Mouse (Mus musculus) gastrocnemius, postnatal 4 days (tissue): ENCODE results near the gene Rap1a. TPM values are rescaled to one million over a fixed set of nuclear protein-coding genes. Genes with fewer than 3 reads are reported as not detected.

Source experiments
- DNase-seq, 2 experiments: peaks; one replicate each; pipeline ENCODE4 v3.0.0; 2021 to 2022; ENCODE audit warnings: low spot score in 2 of 2, mixed read lengths in 2 of 2
- total RNA-seq, 2 experiments: library from RNA; stranded (reverse); gene quantifications; 2 replicates each; pipeline ENCODE4 v1.2.3; 2021

Rap1a gene
- total RNA-seq, 2 experiments from 2014 or later, result 129 to 150 TPM

DNA sequence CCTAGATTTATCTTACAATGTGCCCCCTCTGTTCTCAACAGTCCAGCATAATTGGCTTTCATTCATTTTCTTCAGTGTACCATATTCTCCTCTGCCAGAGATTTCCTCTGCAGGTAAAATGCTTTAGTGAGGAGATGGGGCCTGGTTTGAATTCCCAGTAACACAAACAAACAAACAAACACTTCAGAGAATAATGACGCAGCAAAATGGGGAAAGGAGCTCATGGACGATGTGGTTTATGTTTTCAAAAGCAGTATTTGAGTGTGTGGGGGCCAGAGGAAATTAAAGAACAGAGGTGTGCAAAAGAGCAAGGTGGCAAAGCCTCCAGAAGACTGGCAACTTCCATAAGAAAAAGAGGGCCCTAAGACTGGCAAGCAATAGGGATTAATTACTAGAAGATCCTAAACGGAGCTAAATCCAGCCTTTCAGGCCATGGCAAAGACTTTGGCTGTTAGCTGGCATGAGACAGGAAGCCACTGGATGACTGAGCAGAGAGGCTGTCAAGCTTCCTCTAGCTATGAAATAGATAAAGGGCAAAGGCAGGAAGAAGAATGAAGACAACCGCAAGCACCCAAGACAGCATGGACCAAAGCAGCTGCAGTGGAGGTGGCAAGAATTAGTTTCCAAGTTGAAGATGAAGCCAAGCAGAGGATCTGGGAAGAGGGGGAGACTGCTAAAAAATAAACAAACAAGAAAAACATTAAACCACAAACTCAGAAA lies 37.8 kb downstream of the Rap1a start:
- no peak for DNase-seq

DNA sequence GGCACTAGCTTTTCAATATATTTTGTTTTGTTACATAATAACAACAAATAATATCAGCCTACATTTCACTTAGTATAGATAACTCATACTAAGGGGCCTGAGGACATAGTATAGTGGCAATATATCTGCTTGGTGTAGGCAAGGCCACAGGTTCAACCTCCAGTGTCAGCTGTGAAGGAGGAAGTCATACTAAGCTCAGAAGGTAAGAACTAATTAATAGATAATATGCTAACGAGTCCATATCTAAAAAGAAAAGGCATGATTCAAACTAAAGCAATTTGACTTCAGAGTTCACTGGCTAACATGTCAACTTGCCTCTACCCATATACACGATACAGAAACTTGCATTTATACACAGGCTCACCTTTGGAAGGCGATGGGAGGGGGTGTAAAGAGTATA lies 41.1 kb downstream of the Rap1a start:
- DNase-seq, result no peak

DNA sequence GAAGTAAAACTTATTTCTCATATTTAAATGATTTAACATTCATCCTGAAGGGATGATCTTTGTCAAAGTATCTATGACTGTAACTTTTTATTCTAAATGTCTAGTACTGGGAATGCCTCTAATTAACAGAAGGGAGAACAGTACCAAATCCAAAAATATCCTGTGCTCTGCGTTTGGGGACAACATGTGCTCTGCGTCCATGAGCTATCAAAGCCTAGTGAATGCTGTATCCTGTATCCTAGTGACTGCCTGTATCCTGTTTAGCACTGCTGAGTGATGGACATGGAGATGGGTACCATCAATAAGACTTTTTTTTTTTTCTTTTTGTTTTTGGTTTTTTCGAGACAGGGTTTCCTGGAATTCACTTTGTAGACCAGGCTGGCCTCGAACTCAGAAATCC lies 42.5 kb downstream of the Rap1a start:
- no peak for DNase-seq

DNA sequence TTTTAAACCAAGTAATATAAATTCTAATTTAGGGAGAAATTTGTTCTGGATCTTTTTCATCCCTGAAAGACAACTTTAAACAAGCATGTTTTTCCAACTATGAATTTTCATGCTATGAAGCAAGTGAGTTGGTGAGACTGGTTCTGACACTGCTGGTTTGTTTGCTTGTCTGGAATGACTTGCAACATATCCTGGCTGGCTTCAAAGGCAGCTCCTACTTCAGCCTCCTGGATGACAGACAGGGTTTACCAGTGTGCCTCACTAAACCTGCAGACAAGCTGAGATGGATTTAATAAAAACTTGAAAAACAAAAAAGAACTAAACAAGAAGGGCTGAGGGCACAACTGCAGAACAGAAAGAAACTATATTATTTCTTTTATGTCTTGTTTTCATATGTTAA lies 43.0 kb downstream of the Rap1a start:
- DNase-seq, result no peak

DNA sequence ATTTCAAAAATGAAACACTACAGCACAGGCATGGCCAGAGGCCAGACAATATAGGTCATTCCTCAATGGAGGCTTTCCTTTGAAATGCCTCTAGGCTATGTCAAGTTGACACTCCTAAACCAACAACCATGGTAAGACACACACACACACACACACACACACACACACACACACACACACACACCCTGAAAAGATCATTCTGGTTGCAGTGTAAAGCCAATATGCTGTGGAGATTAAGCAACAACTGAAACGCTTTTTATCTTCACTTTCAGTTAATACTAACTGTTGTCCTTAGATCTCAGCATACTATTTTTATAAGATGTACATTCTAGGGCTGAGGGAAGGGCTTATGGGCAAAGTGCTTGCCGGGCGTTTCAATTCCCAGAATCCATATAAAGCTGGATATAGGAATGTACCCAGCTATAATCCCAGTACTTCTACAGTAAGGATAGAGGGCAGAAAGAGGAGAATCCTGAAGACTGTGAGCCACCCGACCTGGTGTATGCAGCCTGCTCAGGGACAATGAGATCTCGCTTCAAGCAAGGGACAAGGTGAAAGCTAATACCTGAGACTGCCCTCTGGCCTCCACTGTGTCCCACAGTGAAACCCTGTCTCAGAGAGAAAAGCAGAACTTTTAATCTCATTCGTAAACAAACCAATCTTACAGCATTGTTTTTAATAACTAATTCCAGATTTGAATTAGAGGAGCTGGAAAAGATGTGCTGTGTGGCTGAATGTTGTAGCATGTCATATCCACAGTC lies 43.6 kb downstream of the Rap1a start:
- DNase-seq, result no peak

DNA sequence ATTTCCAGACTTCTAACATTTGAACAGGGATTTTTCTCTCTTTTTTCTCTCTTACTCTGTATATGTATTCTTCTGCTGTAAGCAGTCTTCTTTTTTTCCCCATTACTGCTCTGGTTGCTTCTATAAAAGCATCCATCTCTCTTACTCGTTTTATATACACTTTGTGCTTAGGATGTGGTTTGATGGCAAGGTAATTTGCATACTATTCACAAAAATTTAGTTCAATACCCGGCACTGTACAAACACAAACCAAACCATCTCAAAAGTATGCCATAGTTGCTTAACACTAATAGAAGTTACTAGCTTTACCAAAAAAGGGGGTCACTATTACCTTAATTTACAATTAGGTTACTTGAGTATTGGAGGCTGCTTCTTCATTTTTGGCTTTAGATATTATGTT lies 44.6 kb downstream of the Rap1a start:
- no peak for DNase-seq

DNA sequence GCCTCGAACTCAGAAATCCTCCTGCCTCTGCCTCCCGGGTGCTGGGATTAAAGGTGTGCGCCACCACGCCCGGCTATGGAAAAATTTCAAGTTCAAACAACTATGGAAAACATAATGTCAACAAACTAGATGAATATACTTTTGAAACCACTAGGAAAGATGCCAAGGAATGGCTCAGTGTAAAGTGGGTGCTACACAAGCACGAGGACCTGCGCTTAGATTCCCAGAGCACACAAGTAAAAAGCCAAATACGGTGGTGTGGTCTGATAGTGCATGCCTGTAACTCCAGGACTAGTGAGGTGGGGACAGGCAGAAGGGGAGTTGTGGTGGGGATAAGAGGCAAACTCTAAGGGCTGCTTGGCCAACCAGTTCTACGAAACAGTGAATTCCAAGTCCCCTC lies 46.0 kb downstream of the Rap1a start:
- DNase-seq, result no peak

DNA sequence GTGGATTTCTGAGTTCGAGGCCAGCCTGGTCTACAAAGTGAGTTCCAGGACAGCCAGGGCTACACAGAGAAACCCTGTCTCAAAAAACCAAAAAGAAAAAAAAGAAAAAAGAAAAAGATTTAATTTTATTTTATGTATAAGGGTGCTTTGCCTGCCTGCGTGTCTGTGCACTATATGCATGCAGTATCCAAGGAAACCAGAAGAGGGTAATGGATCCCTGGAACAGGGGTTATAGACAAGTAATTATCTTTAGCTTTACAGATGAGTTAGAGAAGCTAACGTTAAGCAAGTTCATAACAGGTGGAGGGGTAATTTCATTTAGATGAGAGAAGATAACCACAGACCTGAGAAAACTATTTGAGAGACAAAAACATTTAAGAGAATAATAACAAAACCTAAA lies 47.0 kb downstream of the Rap1a start:
- no peak for DNase-seq

DNA sequence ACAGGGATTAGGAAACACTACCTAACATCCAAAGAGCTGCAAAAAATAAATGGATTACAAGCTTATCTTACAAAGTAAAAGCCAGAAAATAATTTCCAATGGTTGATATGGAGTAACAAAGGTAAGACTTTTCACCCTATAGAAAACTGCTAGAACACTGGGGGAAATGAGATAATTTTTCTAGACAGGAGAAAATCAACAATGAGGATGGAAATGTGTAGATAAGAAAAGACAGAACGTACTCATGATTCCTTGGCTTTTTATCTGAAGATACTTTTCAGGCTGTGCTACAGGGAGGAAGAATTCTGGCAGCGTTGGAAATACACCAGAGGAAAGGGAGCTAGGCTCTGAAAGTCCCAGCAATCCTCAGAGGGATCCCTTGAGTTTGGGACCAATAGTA lies 50.3 kb downstream of the Rap1a start:
- no peak for DNase-seq

DNA sequence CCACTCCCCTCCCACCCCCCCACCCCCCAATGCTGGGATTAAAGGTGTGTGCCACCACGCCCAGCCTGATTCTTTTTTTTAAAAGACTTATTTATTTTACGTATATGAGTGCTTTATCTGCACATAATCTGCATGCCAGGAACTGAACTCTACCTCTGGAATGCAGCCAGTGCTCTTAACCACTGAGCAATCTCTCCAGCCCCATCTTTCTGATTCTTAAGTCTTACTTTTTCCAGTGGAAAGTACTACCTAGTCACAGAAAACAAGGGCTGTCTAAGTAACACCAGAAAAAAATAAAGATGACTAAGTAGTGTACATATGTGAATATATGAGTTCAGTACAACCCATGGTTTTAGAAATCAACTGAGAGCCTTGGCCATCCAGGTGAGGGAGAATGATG lies 54.6 kb downstream of the Rap1a start:
- DNase-seq, result no peak

DNA sequence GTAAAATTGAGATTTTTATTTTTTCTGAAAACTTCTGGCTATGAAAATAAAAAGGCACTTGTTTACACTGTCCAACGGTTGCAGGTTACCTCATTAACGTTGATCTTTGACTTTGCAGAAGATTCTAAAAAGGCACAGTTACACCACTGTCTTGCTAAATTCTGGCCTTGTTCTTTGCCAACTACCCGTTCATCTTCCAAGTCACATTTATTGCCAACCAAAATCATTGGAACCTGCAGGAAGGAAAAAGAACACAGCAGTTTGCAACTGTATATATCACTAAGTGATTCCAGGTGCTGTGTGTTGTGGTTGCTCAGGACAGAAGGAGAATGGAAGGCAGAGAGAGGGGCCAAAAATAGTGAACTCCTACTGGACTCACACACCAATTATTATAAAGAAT lies 63.5 kb downstream of the Rap1a start:
- no peak for DNase-seq

DNA sequence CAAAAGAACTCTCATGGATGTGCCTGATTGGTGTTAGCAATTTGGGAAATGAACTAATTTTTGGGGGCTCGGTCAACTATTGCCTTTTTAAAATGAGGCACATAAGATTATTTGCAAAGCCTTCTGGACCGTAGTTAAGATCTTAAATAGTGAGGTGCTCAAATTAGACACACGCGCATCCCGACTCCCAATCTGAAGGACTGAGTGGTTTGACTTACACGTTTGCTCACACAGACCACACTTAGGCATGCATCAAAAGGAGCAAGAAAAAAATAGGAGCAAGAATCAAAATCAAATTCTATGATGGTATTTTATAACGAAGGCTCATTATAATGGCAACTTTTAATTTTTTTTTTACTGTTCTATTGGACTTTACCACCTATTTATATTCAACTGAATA lies 64.1 kb downstream of the Rap1a start:
- no peak for DNase-seq

DNA sequence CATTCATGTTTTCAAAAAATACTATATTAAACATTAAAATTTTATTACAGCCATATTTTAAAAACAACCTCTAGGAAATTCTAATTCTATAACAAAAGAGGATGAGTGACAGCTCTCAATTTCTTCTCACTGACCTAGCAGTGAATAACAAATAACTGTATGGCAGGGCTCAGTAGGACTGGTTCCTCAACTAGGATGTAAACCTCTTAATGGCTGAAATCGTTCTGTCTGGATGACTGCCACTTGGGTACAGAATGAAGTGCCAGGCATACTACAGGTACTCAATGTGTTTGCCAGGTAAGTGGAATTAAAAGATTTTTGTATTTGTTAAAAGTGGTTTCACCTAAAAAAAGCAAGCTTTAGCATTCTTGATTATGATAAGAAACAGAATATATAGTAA lies 65.0 kb downstream of the Rap1a start:
- DNase-seq, result no peak

DNA sequence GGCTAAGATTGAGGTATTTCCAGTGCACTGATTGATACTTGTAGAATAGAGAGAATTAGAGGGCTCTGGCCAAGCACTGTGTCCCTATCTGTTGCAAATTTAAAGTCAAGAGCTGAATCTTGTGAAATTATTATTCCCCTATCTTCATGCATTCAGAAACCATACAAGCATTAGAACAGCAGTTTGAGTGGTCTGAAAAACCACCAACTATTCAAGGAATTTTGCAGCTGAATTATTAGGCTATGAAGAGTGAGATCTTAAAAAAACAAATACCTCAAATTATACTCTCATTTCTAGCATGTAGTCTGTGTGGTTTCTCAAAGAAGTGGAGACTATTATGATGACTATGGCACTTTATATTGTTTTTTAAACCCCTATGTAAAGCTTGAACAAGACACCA lies 65.9 kb downstream of the Rap1a start:
- DNase-seq, result no peak

DNA sequence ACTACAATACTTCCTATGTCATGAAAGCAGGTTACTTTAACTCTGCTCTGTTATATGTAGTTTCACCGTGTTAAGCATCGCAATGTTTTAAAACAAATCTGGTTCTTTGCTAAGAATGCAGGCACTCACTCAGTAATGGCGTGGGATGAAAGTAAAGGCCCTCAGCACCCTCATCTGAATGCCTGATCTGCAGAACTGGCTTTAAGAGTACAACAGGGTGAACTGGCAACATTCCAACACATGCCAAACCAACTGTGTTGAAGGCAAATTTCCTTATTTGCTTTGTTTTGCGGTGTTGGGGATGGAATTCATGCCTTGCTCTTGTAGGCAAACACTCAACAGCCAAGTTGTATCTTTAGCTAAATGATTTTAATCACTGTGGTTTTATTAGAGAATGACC lies 67.6 kb downstream of the Rap1a start:
- no peak for DNase-seq

DNA sequence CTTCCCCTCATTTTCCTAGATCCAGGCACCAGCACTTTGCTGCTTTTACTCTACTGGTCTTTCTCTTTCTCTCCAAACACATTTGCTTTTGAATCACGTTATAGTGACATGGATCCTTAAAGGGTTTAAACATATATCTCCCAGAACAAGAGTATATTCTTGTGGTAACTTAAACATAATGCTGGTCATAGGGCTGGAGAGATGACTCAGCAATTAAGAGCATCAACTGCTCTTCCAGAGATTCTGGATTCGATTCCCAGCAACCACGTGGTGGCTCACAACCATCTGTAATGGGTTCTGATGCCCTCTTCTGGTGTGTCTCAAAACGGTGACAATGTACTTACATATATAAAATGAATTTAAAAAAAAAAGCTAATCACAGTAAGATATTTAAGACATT lies 68.8 kb downstream of the Rap1a start:
- DNase-seq, result no peak

DNA sequence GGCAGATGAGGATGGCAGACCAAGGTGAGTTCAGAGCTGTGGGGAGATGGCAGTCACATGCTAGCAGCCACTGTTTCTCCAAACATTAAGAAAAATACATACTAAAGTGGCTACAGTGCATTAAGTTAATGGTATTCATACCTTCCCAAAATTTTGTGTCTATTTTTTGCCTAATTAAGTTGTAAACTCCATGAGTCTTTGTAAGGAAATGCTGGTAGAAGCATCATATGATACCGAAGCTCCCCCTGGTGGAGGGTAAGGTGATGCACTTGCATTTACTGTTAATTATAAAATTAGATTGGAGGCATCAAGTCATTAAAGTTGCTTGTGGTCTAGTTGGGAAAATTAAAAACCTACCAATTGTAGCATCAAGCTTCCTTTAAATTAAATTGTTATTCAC lies 75.1 kb downstream of the Rap1a start:
- DNase-seq, result no peak

DNA sequence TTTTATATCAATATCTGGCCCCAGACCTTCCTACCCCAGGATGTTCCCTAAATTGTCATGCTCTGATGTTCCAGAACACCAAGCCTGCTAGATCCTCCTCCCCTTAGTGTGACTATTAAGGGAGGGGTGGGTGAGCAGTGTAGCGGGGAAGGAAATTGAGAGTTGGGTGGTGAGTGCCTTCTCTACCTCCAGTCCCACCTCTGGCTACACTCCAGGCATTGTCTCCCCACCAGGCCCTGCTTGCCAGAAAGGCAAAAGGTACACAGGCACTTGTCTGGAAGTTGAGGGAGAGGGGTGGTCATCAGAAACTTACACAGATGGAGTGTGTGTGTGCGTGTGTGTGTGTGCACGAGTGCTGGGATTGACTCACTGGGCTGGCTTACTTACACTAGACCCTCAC lies 78.6 kb downstream of the Rap1a start:
- no peak for DNase-seq

DNA sequence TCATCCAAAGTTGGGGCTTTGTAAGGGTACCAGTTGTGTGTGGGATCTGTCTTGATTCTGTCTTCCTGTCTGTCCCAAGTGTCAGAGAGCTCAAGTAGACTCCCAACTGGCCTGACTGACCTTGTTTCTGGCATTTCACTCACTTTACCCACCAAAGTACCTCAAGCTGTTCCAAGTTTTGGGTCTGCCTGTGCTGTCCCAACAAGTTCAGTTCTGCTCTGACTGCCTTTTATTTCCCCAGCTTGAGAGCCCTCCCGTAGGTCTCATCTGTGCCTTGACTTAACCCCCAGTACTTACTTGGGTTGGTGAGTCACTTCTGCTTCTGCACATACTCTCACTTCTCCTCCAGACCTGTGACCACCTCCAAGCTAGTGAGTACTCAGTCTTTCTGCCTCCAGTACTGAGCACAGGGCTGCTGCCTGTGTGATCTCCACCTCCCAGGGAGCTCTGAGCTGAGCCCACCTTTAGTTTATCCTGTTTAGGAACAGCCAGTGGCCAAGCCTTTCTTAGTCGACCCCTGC lies 79.4 kb downstream of the Rap1a start:
- no peak for DNase-seq

DNA sequence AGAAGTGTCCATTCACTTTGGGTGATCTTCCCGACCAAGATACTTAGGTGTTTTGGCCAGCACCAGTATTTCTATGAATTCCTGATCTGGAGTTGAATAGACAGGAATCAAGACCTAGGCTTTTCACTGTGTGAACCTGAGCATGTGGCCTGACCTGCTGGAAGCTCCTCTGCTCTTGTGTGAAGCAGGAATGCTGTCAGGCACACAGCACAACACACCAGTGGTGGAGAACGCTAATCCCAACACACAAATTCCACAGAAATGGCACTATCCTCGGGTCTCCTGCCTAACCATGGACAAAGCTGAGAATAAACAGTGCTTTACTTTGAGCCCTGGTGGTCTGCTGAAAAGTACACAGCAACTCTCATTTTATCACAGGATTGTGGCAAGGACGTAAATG lies 80.6 kb downstream of the Rap1a start:
- no peak for DNase-seq

DNA sequence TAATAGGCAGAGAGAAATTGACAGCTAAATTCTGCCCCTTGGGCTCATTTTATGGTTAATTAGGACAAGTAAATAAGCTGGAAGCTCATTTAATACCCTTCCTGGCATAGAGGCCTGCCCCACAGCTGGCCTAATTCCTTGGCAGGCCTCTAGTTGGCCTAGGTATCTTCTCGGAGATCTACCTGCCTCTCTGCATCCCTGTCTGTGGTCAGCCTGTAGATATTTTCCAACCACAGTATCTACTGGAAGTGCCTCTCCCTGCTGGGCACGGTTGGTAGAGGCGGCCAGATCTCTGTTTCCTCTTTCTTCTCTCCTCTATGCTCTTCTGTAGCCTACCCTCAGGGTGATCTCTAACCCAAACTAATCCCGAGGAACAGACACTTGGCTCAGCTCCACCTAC lies 81.2 kb downstream of the Rap1a start:
- no peak for DNase-seq

DNA sequence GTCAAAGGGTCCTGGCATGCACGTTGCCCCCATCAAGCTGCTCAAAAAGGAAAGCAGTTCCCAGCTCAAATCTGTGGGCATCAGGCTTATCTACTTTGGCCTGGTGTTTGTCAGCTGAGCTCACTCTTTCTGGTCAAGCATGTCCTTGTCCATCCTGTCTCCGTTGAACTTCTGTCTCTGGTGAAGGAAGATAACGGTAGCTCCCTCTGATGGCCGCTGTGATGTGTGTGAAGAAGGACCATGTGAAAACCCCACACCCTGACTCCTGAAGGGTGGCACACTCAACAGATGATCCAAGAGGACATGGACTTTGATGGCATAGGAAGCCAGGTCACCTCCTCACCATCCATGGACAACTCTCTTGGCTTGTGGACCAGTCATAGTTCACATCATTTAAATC lies 82.4 kb downstream of the Rap1a start:
- DNase-seq, result no peak
